Mouse (Mus musculus) layer of hippocampus, postnatal 14 days (tissue): ENCODE data around the gene Cfap73. TPM values are rescaled to one million over a fixed set of nuclear protein-coding genes. Genes with fewer than 3 reads are reported as not detected.

Source experiments
- DNase-seq, 2 experiments: peaks; one replicate each; pipeline ENCODE4 v3.0.0; 2021 to 2022; ENCODE audit warnings: low spot score in 2 of 2, mixed read lengths in 1 of 2
- long read RNA-seq, 2 experiments: library from polyadenylated mRNA; stranded (forward); transcript quantifications; one replicate each; pipeline ENCODE4 v2.0.0; 2021
- total RNA-seq, 2 experiments: library from RNA; stranded (reverse); gene quantifications; 2 replicates each; pipeline ENCODE4 v1.2.3; 2021

Cfap73 gene
- total RNA-seq = 1 to 10 TPM in 1 of 2 experiments, not detected in 1; 1.8 TPM
- long read RNA-seq, experiment 1 = 0 reads
- long read RNA-seq, experiment 2 = 0 reads

DNA sequence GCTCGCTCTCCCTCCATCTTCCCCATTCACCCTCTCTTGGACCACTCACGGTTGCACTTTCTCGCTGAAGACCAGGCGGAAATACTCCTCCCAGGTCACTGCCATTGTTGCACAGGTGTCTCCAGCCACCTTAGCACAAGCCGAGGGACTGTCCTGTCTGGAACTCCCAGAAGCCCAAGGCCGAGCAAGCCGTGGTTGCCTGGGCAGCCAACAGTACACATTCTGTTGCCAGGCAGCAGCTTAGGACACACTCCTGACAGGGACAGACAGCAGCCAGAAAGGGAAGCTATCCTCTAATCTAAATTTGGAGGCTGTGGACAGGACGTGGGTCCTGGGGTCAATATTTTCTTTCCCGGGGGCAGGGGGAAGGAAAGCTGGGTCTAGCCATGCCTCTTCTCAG is at the start of gene Cfap73:
TSS of gene Cfap73 (minus strand) at position 105 of the 400 bp plus-strand sequence.
- DNase-seq = no peak

DNA sequence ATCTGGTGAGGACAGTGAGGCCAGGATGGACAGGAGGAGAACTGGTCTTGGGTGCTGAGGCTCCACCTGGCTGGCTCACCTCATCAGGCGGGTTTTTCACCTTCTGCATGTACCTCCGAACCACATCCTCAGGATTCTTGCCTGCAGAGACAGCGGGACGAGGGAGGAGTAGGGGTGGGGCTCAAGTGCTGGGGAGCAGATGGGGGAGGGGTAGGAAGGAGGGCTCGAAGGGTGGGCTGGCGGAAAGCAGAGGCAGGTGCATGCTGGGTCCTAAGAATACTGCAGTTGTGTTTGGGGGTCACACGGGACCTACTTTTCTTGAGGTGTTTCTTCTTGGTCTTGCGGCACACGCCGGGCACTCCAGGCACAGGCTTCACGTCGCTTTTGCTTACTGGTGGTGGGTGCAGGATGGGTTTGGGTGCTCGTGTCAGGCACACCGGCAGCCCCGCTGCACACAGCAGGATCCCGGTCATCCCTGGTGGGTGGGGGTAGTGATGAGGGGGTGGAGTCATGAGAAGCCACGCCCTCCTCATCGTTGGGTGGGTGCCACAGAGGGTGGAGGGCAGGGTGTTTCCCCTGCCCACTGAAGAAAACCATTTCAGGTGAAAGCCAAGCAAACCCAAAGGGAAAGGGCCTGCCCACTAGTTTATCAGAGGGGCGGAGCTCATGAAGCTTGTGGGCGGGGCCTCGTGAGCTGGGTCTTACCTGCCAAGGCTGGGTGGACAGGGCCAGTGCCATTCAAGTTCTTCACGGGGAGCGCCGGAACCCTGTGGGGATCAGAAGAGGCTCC is 49.1 kb upstream of the Cfap73 start:
- no peak for DNase-seq

- DNase-seq = peak in 1 of 2 experiments; percentile 56
Measured at GRCm38 (mm10) chr5:120680918-120681317, 46.9 kb upstream of the Cfap73 start.

GRCm38 (mm10) chr5:120679676-120680555 is 45.9 kb upstream of the Cfap73 start:
- DNase-seq = peak; percentile 91 to 97

DNA sequence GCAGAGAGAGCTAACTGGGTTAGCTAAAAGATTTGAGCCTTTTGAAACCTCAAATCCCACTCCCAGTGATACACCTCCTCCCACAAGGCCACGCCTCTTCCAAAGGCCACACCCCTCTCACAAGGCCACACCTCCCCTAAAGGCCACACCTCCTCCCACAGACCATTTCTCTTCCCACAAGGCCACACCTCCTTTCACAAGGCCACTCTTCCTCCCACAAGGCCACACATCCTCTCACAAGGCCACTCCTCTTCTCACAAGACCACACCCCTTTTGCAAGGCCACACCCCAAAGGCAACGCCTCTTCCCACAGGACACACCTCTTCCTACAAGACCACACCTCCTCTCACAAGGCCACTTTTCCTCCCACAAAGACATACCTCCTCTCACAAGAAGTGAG is 43.5 kb upstream of the Cfap73 start:
- no peak for DNase-seq

DNA sequence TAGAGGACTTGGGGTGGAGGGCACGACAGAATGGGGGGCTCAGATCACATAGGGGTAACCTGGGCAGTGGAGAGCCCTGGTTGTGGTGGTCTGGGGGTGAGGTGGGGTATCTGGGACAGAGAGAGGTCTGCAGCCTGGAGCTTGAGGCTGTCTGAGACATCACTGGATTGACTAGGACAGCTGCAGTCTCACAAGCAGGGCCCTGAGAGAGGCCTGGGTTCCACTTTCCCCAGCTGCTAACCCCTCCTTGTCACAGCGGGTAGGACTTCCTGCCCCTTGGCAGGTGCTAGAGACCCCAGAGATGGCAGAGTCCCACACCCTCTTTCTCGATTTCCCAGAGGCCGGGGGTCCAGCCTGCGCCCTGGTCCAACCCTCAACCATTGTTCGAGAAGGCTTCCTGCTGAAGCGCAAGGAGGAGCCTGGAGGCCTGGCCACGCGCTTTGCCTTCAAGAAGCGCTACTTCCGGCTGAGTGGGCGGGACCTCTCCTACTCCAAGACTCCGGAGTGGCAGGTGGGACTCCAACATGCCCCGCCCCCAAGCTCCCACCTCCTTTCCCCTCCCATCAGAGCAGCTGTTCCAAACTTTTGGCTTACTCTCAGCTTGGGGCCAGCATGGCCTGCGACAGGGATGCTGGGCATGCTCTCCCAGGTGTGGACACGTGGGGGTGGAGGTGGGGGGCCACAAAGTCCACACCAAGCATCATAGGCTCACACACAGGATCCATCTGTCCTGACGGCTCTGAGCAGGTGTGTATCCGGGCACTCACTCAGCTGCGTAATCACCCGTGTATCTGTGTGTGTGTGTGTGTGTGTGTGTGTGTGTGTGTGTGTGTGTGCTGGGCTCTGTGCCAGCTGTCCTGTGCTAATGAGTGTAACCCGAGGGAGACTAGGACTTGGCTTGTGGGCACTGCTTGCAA is 40.5 kb upstream of the Cfap73 start:
- no peak for DNase-seq

DNA sequence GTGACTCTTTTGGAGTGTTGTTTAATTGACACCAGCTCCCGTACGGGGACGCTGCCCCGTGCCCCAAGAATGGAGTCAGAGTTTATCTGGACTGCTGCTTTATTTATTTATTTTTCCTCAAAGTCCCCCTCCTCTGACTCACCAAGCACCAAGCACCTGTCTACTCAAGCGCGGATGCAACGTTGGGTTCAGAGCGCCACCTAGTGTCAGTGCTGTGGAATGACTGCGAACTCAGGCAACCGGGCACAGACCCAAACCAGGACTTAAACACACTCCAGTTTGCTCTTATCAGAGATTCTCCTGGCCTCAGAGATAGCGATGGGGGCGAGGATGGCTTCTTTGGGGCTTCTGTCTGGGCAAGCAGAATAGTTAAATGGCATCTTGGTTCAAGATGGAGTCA is 39.6 kb upstream of the Cfap73 start:
- peak; percentile 79 to 82 for DNase-seq

GRCm38 (mm10) chr5:120671865-120672264 is 37.8 kb upstream of the Cfap73 start:
- no peak for DNase-seq

DNA sequence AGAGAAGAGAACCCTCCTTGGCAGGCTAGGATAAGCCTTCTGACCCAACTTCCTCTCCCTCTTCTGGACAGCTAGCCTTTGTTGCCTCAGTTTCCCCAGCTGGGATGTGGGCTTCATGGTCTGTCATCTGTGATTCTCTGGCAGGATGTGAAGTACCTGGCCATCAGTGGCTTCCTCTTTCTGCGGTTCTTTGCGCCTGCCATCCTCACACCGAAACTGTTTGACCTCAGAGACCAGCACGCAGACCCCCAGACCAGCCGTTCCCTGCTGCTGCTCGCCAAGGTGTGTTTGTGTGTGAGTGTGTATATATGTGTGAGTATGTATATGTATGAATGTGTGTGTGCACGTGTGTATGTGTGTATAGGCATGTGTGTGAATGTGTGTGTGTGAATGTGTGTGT is 36.1 kb upstream of the Cfap73 start:
- DNase-seq = no peak

DNA sequence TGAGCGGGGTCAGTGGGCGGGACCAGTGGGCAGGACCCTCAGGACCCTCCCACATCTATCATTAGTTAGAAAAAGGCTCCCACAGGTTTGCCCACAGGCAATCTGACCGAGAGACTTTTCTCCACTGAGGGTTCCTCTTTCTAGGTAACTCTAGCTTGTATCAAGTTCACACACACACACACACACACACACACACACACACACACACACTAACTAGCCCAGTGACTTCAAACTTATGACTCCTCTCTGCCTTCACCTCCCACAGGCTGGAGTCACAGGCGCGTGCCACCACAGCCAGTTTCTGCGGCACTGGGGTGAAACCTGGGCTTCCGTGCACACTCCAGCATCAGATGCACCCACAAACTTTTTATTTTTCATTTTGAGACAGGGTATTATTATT is 34.7 kb upstream of the Cfap73 start:
- DNase-seq = no peak

DNA sequence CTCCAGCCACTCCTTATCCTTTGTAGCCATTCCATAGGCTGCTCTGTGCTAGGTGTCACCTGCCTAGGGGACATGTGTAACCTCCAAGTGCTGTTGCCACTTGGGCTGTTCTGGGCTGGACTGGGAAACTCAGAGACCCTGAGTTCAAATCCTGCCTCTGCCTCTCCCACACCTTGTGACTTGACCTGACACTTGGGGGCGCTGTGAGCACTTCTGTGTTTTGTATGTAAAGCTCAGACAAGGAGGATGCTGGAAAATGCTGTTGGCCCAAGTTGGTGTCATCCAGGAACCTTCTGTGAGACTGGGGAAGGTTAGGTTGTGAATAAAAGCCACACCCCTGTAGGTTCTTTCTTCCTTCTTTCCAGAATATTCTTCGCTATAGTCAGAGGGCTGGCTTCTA is 30.9 kb upstream of the Cfap73 start:
- no peak for DNase-seq

DNA sequence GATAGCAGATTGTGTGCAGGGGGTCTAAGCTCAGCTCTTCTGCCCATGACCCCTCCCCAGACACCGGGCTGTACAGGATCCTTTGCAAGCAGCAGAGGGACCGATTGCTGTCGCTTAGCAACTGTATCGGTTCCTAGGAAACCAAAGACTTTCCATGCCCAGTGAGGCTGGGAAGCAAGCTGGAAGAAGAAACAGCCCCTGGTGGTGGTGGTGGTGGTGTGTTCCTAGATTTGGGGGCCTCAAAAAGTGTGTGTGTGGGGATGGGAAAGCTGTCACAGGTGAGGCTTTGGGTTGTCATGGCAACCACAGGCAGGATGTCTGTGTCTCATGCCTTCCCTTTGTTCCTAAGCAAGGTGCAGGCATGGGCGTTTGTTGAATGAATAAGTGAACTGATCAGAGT is 26.8 kb upstream of the Cfap73 start:
- DNase-seq = peak; percentile 57 to 75

GRCm38 (mm10) chr5:120656281-120656751 is 22.3 kb upstream of the Cfap73 start:
- DNase-seq = peak; percentile 78 to 83

DNA sequence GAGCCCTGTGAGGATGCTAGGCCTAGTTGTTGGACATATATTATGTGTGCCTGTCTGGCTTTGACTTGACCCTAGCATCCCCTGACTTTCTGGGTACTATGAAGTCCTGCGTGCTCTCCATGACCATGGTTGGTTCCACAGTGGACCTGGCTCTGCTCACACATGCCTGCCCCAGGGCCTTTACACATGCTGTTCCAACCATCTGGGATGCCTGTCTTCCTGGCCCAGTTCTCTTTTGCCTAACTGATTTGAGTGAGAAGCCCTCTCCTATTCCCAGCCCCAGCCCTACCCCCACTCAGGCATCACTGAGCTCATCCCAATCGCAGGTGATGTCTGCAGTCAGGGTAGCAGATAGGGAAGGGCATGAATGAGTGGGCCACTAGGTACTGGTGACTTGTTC is 19.8 kb upstream of the Cfap73 start:
- DNase-seq = no peak

DNA sequence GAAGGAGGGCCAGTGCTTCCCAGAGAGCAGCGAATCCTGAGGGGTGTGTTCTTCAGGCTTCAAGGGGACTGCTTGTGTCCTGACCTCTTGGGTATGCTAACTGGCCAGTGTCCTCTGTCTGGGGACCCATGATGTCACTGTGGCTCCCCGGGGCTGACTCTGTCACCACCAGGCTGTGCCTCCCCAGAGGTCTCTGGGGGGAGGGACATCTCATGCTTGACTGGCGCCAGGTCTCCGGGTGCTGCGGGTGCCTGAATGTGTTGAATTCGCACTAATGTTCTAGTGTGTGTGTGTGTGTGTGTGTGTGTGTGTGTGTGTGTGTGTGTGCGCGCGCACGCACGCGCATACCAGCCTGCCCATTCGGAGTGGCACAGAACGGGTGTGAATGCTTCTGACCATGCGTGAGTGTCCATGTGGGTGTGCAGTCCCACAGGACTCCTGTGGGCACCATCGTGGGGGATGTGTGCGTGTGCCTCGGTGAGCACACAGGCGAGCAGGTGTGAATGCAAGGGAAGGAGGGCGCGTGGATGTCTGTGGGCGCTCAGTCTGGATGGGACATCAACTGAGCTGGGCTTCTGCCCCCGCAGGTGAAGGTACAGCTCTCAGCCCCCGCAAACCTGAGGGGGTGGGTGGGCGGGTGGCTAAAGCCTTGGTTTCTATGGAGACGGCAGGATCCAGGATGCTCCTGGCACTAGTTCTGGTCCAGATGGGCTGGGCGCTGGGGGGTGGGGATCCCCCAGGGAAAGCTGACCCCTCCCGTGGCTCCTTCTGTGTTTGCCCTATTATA is 19.1 kb upstream of the Cfap73 start:
- no peak for DNase-seq

DNA sequence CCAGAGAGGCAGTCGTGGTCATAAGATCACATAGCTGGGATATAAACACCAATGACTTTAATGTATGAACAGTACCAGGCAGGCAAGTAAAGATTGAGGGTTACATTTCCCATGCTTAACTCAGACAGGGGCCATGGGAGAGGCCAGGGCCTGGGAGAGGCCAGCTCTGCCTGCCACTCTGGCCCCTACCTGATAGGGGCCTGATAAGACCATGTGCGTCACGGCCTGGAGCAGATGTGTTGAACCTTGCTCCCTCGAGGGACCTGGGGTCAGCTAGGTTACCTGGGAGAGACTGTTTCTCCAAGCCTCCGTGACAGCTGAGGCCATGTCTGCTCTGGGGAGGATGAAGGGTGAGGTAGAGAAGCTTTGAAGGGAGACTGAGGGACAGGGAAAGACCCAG is 17.2 kb upstream of the Cfap73 start:
- no peak for DNase-seq

GRCm38 (mm10) chr5:120649938-120650337 is 15.9 kb upstream of the Cfap73 start:
- DNase-seq = no peak

- DNase-seq = no peak
Measured at GRCm38 (mm10) chr5:120649374-120649933, 15.4 kb upstream of the Cfap73 start.

GRCm38 (mm10) chr5:120648569-120649373 is 14.7 kb upstream of the Cfap73 start, which contains the start of gene Rasal1:
TSS of gene Rasal1 (plus strand) at chr5:120648812.
- DNase-seq = peak; percentile 77 to 81
